Mouse (Mus musculus): ENCODE data around the gene Nudt15.
"Not testable (repeated sequence)": the region's sequence is repeated elsewhere in the genome, so short reads cannot be mapped to it uniquely, and the experiment has no call there.

Gene Nudt15

GRCm38 (mm10) chr14:73548051-73548450 is at the start of gene Nudt15:
Nudt15 (minus strand) TSS chr14:73548242.
- DNase-seq, result no peak

- no peak for DNase-seq
These were observed 44.1 kb upstream of the Nudt15 start for GRCm38 (mm10) chr14:73592166-73592565.

GRCm38 (mm10) chr14:73588080-73588479 is 40.0 kb upstream of the Nudt15 start:
- no peak for DNase-seq

- no peak for DNase-seq
These were observed 28.3 kb upstream of the Nudt15 start for GRCm38 (mm10) chr14:73576336-73576735.

GRCm38 (mm10) chr14:73574053-73574452 is 26.0 kb upstream of the Nudt15 start:
- DNase-seq, result no peak

GRCm38 (mm10) chr14:73571143-73571542 is 23.1 kb upstream of the Nudt15 start:
- DNase-seq, result no peak

GRCm38 (mm10) chr14:73569831-73570230 is 21.8 kb upstream of the Nudt15 start:
- DNase-seq, result not testable (repeated sequence)

- no peak for DNase-seq
These were observed 5.2 kb upstream of the Nudt15 start for GRCm38 (mm10) chr14:73553122-73553696.

- DNase-seq, result peak; percentile 97 to 99
These were observed 4.5 kb upstream of the Nudt15 start for GRCm38 (mm10) chr14:73552341-73553121.

GRCm38 (mm10) chr14:73551164-73551563 is 3.1 kb upstream of the Nudt15 start:
- no peak for DNase-seq

GRCm38 (mm10) chr14:73550732-73551131 is 2.7 kb upstream of the Nudt15 start:
- no peak for DNase-seq

GRCm38 (mm10) chr14:73550291-73550690 is 2.2 kb upstream of the Nudt15 start:
- DNase-seq, result no peak

GRCm38 (mm10) chr14:73547034-73547433 is 1.0 kb downstream of the Nudt15 start:
- DNase-seq, result no peak

- DNase-seq, result no peak
These were observed 4.3 kb downstream of the Nudt15 start for GRCm38 (mm10) chr14:73543781-73544180.

- no peak for DNase-seq
These were observed 12.4 kb downstream of the Nudt15 start for GRCm38 (mm10) chr14:73535641-73536040.

GRCm38 (mm10) chr14:73533755-73534465 is 14.1 kb downstream of the Nudt15 start:
- DNase-seq, result no peak

- not testable (repeated sequence) for DNase-seq
These were observed 19.4 kb downstream of the Nudt15 start for GRCm38 (mm10) chr14:73528661-73529060.

- peak; percentile 97 to 98 for DNase-seq
These were observed 23.1 kb downstream of the Nudt15 start, which contains the start of gene Sucla2 for GRCm38 (mm10) chr14:73524766-73525448. Sucla2 (plus strand) TSS chr14:73525319.

- DNase-seq, result no peak
These were observed 23.9 kb downstream of the Nudt15 start for GRCm38 (mm10) chr14:73524136-73524535.

GRCm38 (mm10) chr14:73509765-73510423 is 38.1 kb downstream of the Nudt15 start, which contains the start of gene Med4:
Med4 (plus strand) TSS chr14:73510025.
- DNase-seq, result peak; percentile 97 to 98

GRCm38 (mm10) chr14:73508630-73509395 is 39.2 kb downstream of the Nudt15 start:
- no peak for DNase-seq

Measured in cerebellum, postnatal 25 days (tissue).